In genomic region chr1:59429289-59429688, GRCm38 (mm10) we compare ENCODE assay signal across 18 mouse cellular contexts. TPM values are rescaled to one million over a fixed set of nuclear protein-coding genes. Genes with fewer than 3 reads are reported as not detected.
A peak's percentile ranks its signal among the peaks of the same experiment; 100 is the strongest.
DNase-seq lines count a peak whose midpoint lies in the region; ATAC-seq and TF ChIP-seq lines count a peak whose summit lies in the region.
"Had no signal": no experiment of that assay in that cellular context is flagged by ENCODE, and none has a peak within 500 bp of the region (broad histone marks: within the 10 kb centered on the region; RNA-seq: fewer than 3 reads in every experiment).

No protein-coding gene starts in this region.

- H3K4me1 ChIP-seq in CH12.LX (ENCODE audit: control insufficient read depth in 1 of 2, insufficient read depth in 2 of 2): peaks cover 35 to 77% of the 10 kb centered on the region in 2 experiments

- no peak for TF ChIP-seq CTCF in CH12.LX (conservative IDR thresholded peaks at IDR 0.05 in 1 of 2, IDR thresholded peaks at IDR 0.05 in 1 of 2; ENCODE audit: low read depth in 2 of 2, low read length in 2 of 2)

- H3K9ac ChIP-seq in CH12.LX (ENCODE audit: insufficient read depth, low read depth): peak overlapping the region; percentile 28; the same call in 1 of the 2 replicates

- no peak for TF ChIP-seq RAD21 in CH12.LX (IDR thresholded peaks at IDR 0.05; ENCODE audit: low read depth, low read length)

- H3K36me3 ChIP-seq in CH12.LX (replicated peaks in 1 of 2; ENCODE audit: control insufficient read depth in 1 of 2, insufficient read depth in 1 of 2, low read length in 1 of 2): no peaks in the 10 kb centered on the region
- H3K36me3 ChIP-seq: G1E had no signal

- intact Hi-C loops in heart, postnatal 25 days (cut with DNase I): loop anchor here (10.0 kb wide), 1 partner anchor 156 kb away; no protein-coding TSS in a partner anchor

- H3K79me2 ChIP-seq in CH12.LX (replicated peaks; ENCODE audit: control insufficient read depth, extremely low read depth, insufficient read depth, poor library complexity, severe bottlenecking): no peaks in the 10 kb centered on the region

- no peak for ATAC-seq in megakaryocyte-erythroid progenitor cell, adult 5-6 weeks (replicated peaks; ENCODE audit: low FRiP score, low TSS enrichment, poor library complexity, severe bottlenecking)
- ATAC-seq: activated CD4-positive, CD25-positive, alpha-beta regulatory T cell, adult 4 months; CD4-positive, CD25-positive, alpha-beta regulatory T cell, adult 4 months; Patski had no signal

- no peak for TF ChIP-seq POLR2A in CH12.LX (IDR thresholded peaks at IDR 0.05; ENCODE audit: low read depth, low read length)

- no peaks in the 10 kb centered on the region for H3K27me3 ChIP-seq in CH12.LX (replicated peaks)
- H3K27me3 ChIP-seq: Patski had no signal

- no peaks in the 10 kb centered on the region for H3K9me3 ChIP-seq in CH12.LX (replicated peaks; ENCODE audit: low read length)
- H3K9me3 ChIP-seq: G1E had no signal

- peak; percentile 73 for DNase-seq in heart, adult 11 months
- DNase-seq in heart, postnatal 25 days (ENCODE audit: low spot score): no peak
- DNase-seq in CH12.LX (ENCODE audit: extremely low read depth): no peak
- DNase-seq: adrenal gland, adult 8-10 months; adrenal gland, postnatal 10 days; adrenal gland, postnatal 14 days; adrenal gland, postnatal 25 days; adrenal gland, postnatal 36 days; B cell, adult 2 months; cerebellum, adult 11 months; cerebellum, adult 11-12 months; cerebellum, adult 18-20 months; cerebellum, adult 2 months had no signal

- TF ChIP-seq EP300 in CH12.LX (IDR thresholded peaks at IDR 0.05; ENCODE audit: low read length): peak; percentile 37; the same call in 1 of the 2 replicates

- dilution Hi-C loops in CH12.LX (cut with MboI; ENCODE audit: extremely low pct_ligation_motif_present, extremely low pct_unique_long_range_greater_than_20kb, low sequenced_read_pairs): no loop called here

- in situ Hi-C loops in CH12.LX (cut with MboI; ENCODE audit: low pct_ligation_motif_present, low pct_unique_long_range_greater_than_20kb, low sequenced_read_pairs): loop anchor here (5.0 kb wide), 1 partner anchor 107 kb away; no protein-coding TSS in a partner anchor

- H3K4me3 ChIP-seq in CH12.LX (replicated peaks in 1 of 3; ENCODE audit: low read depth in 2 of 3, low read length in 2 of 3, poor library complexity in 1 of 3): no peak overlapping the region

- H3K4me2 ChIP-seq in CH12.LX (ENCODE audit: insufficient read depth, low read depth, poor library complexity, severe bottlenecking): no peak overlapping the region

- peak overlapping the region; percentile 52 for H3K27ac ChIP-seq in CH12.LX (ENCODE audit: insufficient read depth, low read depth)

TF ChIP-seq in CH12.LX, 34 proteins besides CTCF, POLR2A, EP300 and RAD21:
- TF ChIP-seq CHD1 (IDR thresholded peaks at IDR 0.05; ENCODE audit: low read depth, low read length): peak; percentile 96
- TF ChIP-seq MEF2A (IDR thresholded peaks at IDR 0.05; ENCODE audit: borderline replicate concordance, low read depth, low read length): peak; percentile 47; the same call in 1 of the 2 replicates
- no peak for TF ChIP-seq SMC3 (IDR thresholded peaks at IDR 0.05; ENCODE audit: low read depth, low read length)
- TF ChIP-seq CHD2 (IDR thresholded peaks at IDR 0.05; ENCODE audit: low read length): 0 out of 2 replicates have a peak, but pooled peaks have one; percentile 20
- TF ChIP-seq ZNF384 (IDR thresholded peaks at IDR 0.05; ENCODE audit: low read depth, low read length): peak; percentile 71
- 0 out of 2 replicates have a peak, but pooled peaks have one; percentile 17 for TF ChIP-seq HCFC1 (IDR thresholded peaks at IDR 0.05; ENCODE audit: low read depth, low read length)
- TF ChIP-seq IRF4 (IDR thresholded peaks at IDR 0.05; ENCODE audit: low read depth, low read length): 0 out of 2 replicates have a peak, but pooled peaks have one; percentile 36
- no peak for TF ChIP-seq MAFK (IDR thresholded peaks at IDR 0.05; ENCODE audit: insufficient replicate concordance, low read length)
- no peak for TF ChIP-seq NRF1 (IDR thresholded peaks at IDR 0.05; ENCODE audit: low read depth, low read length)
- TF ChIP-seq TCF12 (IDR thresholded peaks at IDR 0.05; ENCODE audit: low read depth, low read length): 0 out of 2 replicates have a peak, but pooled peaks have one; percentile 34

RNA-seq across cellular contexts. Expression of gene Fzd7, which starts 52.9 kb away (rescaled TPM):
- total RNA-seq in heart, postnatal 25 days (2021): 1 to 10 TPM; 5.6 to 6.9 TPM
- total RNA-seq in CH12.LX (2012; rRNA removed): 8.2 and 10.1 TPM in 2 replicates
- 3.3 and 4.0 TPM in 2 replicates for total RNA-seq in CH12.LX (2014; rRNA removed)
- polyA plus RNA-seq in CH12.LX (2012; ENCODE audit: insufficient read length, low read depth): 4.2 and 4.8 TPM in 2 replicates
- 14.0 and 16.1 TPM in 2 replicates for total RNA-seq in megakaryocyte-erythroid progenitor cell, adult 5-6 weeks (2014; fragmentation: Nextera tagmentation)
- total RNA-seq in megakaryocyte-erythroid progenitor cell, adult 5-6 weeks (2017): 15.4 and 18.0 TPM in 2 replicates
- polyA plus RNA-seq: activated CD4-positive, CD25-positive, alpha-beta regulatory T cell, adult 4 months; CD4-positive, CD25-positive, alpha-beta regulatory T cell, adult 4 months had no signal
